Comparison of ENCODE assay signal across 34 mouse cellular contexts in genomic region chr10:93633971-93634370, GRCm38 (mm10).
"Had no signal": no experiment of that assay in that cellular context is flagged by ENCODE, and none has a peak within 500 bp of the region (broad histone marks: within the 10 kb centered on the region; RNA-seq: fewer than 3 reads in every experiment).

No protein-coding gene starts in this region.

- ATAC-seq: hindbrain, embryonic 16.5 days; hindbrain, postnatal 0 days; inflammation-experienced regulatory T-cells, adult 6 months; intestine, embryonic 15.5 days; intestine, embryonic 16.5 days; intestine, postnatal 0 days had no signal

- H3K4me2 ChIP-seq: heart, embryonic 11.5 days; heart, embryonic 12.5 days; heart, embryonic 13.5 days; heart, embryonic 15.5 days; hindbrain, embryonic 12.5 days; hindbrain, embryonic 13.5 days; hindbrain, embryonic 14.5 days; hindbrain, embryonic 15.5 days; intestine, embryonic 15.5 days; kidney, embryonic 15.5 days had no signal

- H3K9ac ChIP-seq: heart, embryonic 12.5 days; heart, embryonic 13.5 days; heart, embryonic 15.5 days; hindbrain, embryonic 12.5 days; hindbrain, embryonic 13.5 days; hindbrain, embryonic 14.5 days; hindbrain, embryonic 15.5 days; intestine, embryonic 15.5 days; kidney, embryonic 15.5 days had no signal

- H3K36me3 ChIP-seq: heart, embryonic 10.5 days; heart, embryonic 12.5 days; heart, embryonic 13.5 days; heart, embryonic 15.5 days; hindbrain, embryonic 10.5 days; hindbrain, embryonic 12.5 days; hindbrain, embryonic 13.5 days; hindbrain, embryonic 15.5 days; intestine, embryonic 15.5 days; kidney, embryonic 15.5 days had no signal

- H3K9me3 ChIP-seq: heart, embryonic 10.5 days; heart, embryonic 15.5 days; hindbrain, embryonic 13.5 days; hindbrain, embryonic 15.5 days; intestine, embryonic 15.5 days; kidney, embryonic 15.5 days had no signal

- H3K27ac ChIP-seq: heart, embryonic 10.5 days; heart, embryonic 13.5 days; heart, embryonic 15.5 days; hindbrain, embryonic 10.5 days; hindbrain, embryonic 12.5 days; hindbrain, embryonic 13.5 days; hindbrain, embryonic 14.5 days; hindbrain, embryonic 15.5 days; hindbrain, postnatal 0 days; intestine, embryonic 15.5 days; kidney, embryonic 15.5 days; kidney, postnatal 0 days; layer of hippocampus, adult 2 months had no signal

- H3K4me3 ChIP-seq: heart, embryonic 10.5 days; heart, embryonic 12.5 days; heart, embryonic 13.5 days; heart, embryonic 15.5 days; hindbrain, embryonic 10.5 days; hindbrain, embryonic 12.5 days; hindbrain, embryonic 13.5 days; hindbrain, embryonic 15.5 days; intestine, embryonic 15.5 days; kidney, embryonic 15.5 days; layer of hippocampus, adult 2 months had no signal

- H3K27me3 ChIP-seq: hindbrain, embryonic 15.5 days had no signal

- DNase-seq: heart, postnatal 10 days; heart, postnatal 14 days; heart, postnatal 36 days; heart, postnatal 4 days; kidney, adult 11 months; kidney, adult 18-20 months; kidney, adult 2 months; kidney, adult 8-10 months; kidney, adult 9 months; kidney, postnatal 10 days; kidney, postnatal 14 days; kidney, postnatal 25 days; kidney, postnatal 36 days; kidney, postnatal 4 days; layer of hippocampus, adult 9-11 months had no signal

- H3K4me1 ChIP-seq: heart, embryonic 10.5 days; heart, embryonic 12.5 days; heart, embryonic 13.5 days; heart, embryonic 15.5 days; intestine, embryonic 15.5 days; kidney, embryonic 15.5 days had no signal
